Mouse (Mus musculus): ENCODE data around the gene Gabarap. TPM values are rescaled to one million over a fixed set of nuclear protein-coding genes. Genes with fewer than 3 reads are reported as not detected.
A peak's percentile ranks its signal among the peaks of the same experiment; 100 is the strongest.

Gene Gabarap
- polyA plus RNA-seq, 1 experiment from 2014 or later = 447 TPM

GRCm38 (mm10) chr11:69994401-69995090 is 3.6 kb downstream of the Gabarap start:
- H3K27ac ChIP-seq = no peak overlapping the region
- no peak overlapping the region for H3K9ac ChIP-seq
- H3K9me3 ChIP-seq (replicated peaks) = no peaks in the 10 kb centered on the region
- no peak for ATAC-seq (replicated peaks; ENCODE audit: low FRiP score)
- H3K36me3 ChIP-seq = peaks cover 48% of the 10 kb centered on the region
- H3K4me1 ChIP-seq = peaks cover 46% of the 10 kb centered on the region
- WGBS = 83% methylated on average over 11 of the region's 11 CpGs
- peak overlapping the region; percentile 1; the same call in 1 of the 2 replicates for H3K4me3 ChIP-seq (replicated peaks)
- peak overlapping the region; percentile 59; the same call in 1 of the 2 replicates for H3K4me2 ChIP-seq
- H3K27me3 ChIP-seq = no peaks in the 10 kb centered on the region

DNA sequence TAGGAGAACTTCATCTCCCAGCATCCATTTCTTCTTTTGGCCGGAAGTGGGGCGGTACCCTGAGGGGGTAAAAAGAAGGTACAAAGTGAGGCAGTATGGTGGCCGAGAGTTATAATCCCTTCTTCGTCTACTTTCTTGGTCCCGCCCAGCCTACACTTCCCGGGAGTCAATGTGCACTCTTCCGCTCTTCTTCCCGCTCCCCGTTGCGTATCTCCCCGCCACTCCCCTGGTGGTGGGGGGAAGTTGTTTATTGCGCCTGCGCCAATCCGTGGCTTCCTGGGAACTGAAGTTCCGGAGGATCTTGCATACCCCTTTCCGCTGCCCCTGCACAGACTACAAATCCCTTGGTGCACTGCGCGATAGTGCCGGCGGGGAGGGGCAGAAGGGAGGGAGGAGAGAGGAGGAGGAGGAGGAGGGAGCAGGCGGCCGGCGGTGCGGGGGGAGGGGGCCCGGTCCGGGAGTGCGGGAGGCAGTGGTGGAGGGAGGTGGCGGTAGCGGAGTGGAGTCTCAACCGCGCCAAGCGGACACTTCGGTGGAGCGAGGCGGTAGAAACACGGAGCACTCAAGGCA is 4.5 kb downstream of the Gabarap start, which contains the start of gene Phf23:
Phf23 (plus strand) TSS at position 387 of the 570 bp plus-strand sequence.
- WGBS = under 1% methylated on average over 36 of the region's 36 CpGs
- H3K27me3 ChIP-seq = no peaks in the 10 kb centered on the region
- peak within 1 kb of the TSS; percentile 85 for H3K4me3 ChIP-seq (replicated peaks)
- H3K36me3 ChIP-seq = peaks cover 45% of the 10 kb centered on the region
- peak; percentile 81 for ATAC-seq (replicated peaks; ENCODE audit: low FRiP score)
- H3K4me1 ChIP-seq = peaks cover 46% of the 10 kb centered on the region
- no peaks in the 10 kb centered on the region for H3K9me3 ChIP-seq (replicated peaks)
- H3K4me2 ChIP-seq = peak within 1 kb of the TSS; percentile 59
- peak within 1 kb of the TSS; percentile 95 for H3K9ac ChIP-seq
- peak within 1 kb of the TSS; percentile 99 for H3K27ac ChIP-seq

DNA sequence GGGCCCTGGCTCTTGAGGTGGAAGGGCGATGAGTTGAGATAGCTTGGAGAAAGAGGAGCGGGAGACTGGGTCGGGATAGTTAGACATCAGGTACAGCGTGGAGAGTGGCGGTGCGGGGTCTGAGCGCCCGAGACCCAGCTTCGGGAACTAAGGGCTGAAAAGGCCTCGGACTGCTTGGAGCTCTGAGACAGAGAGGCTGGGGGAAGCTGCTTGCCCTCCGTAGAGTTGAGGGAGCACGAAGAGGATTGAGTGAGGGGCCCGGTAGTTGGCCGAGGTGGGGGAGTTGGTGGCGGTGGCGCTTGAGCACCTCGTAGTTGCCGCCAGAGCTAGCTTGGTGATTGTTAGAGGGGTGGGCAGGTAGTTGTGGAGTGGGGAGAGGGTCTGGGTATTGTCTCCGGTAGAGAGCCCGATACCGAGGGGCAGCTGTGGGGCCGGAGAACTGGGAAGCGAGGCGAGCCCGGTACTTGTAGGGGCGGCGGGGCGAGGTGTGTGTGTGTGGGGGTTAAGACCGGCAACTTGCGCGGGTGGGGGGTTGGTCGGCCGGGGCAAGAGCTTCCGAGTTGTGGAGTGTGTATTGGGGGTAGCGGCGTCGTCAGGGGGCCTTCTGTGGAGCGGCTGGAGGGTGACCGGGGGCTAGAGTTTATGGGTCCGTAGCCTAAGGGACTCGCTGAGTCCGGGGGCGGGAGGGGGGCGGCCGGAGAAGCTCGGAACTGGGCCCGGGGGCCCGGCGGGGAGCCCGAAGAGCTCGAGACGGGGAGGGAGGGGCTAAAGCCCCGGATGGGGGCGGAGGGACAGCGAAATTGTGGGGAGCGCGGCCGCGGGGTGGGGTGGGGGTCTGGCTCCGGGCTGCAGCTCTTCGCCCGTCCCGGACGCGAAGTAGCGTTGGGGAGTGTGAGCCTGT is 5.5 kb downstream of the Gabarap start:
- Histone ChIP-seq H3K36me3 (peaks cover 44% of the 10 kb centered on the region), H3K9me3 (replicated peaks) (no peaks in the 10 kb centered on the region), H3K27ac (peak overlapping the region; percentile 99), H3K4me2 (peak overlapping the region; percentile 59), H3K9ac (peak overlapping the region; percentile 95), H3K4me3 (replicated peaks) (peak overlapping the region; percentile 85), H3K4me1 (peaks cover 47% of the 10 kb centered on the region), H3K27me3 (no peaks in the 10 kb centered on the region)
- under 1% methylated on average over 65 of the region's 66 CpGs for WGBS
- peak; percentile 8 for ATAC-seq (replicated peaks; ENCODE audit: low FRiP score)

DNA sequence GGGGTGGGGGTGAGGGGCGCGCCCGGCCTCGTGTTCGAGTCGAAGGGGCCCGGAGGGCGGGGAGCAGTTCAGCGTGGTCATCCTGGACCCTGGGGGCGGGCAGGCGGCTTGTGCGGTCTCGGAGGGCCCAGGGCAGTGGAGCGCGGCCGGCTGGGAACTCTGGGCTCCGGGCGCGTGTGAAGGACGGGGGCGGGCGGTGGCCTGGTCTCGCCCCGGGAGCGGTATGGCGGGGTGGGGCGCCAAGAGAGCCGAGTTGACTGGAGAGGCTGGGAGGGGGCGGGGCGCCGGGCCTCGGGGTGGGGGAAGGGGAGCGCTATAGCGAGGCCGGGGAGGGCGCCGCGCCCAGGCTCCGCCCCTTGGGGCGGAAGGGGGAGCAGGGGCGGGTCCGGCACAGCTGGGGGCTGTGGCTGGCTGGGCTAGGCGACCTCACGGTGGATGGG is 6.1 kb downstream of the Gabarap start:
- peaks cover 54% of the 10 kb centered on the region for H3K4me1 ChIP-seq
- H3K9me3 ChIP-seq (replicated peaks) = no peaks in the 10 kb centered on the region
- WGBS = under 1% methylated on average over 41 of the region's 44 CpGs
- H3K9ac ChIP-seq = peak overlapping the region; percentile 95
- H3K27me3 ChIP-seq = no peaks in the 10 kb centered on the region
- peaks cover 44% of the 10 kb centered on the region for H3K36me3 ChIP-seq
- peak overlapping the region; percentile 59 for H3K4me2 ChIP-seq
- peak; percentile 72 for ATAC-seq (replicated peaks; ENCODE audit: low FRiP score)
- H3K27ac ChIP-seq = peak overlapping the region; percentile 99
- H3K4me3 ChIP-seq (replicated peaks) = peak overlapping the region; percentile 85

DNA sequence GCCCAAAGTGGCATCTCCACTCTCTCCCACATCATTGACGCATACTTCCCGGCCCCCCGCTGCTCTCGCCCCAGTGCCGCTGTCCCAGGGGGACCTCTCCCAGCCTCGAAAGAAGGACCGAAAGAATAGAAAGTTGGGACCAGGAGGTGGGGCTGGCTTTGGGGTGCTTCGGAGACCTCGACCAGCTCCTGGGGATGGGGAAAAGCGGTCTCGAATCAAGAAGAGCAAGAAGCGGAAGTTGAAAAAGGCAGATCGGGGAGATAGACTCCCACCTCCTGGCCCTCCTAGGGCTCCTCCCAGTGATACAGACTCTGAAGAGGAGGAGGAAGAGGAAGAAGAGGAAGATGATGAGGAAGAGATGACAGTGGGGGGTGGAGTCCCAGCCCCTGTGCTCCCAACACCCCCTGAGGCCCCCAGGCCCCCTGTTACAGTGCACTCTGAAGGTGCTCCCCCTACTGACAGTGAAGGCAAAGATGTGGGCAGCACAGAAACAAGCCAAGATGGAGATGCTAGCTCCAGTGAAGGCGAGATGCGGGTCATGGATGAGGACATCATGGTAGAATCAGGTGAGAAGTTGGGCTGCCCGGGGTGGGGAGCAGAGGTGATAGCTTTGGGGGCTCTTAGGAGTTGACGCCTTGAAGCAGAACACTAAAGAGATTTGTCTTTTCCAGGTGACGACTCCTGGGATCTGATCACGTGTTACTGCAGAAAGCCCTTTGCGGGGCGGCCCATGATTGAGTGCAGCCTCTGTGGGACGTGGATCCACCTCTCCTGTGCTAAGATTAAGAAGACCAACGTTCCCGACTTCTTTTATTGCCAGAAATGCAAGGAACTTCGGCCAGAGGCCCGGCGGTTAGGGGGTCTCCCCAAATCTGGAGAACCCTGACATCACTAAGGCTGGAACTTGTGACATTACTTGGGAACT is 7.9 kb downstream of the Gabarap start:
- Histone ChIP-seq H3K4me3 (replicated peaks) (no peak overlapping the region; the same call in 1 of the 2 replicates), H3K9ac (no peak overlapping the region), H3K4me2 (no peak overlapping the region), H3K36me3 (peaks cover 36% of the 10 kb centered on the region), H3K27ac (no peak overlapping the region), H3K27me3 (no peaks in the 10 kb centered on the region), H3K4me1 (peaks cover 61% of the 10 kb centered on the region), H3K9me3 (replicated peaks) (no peaks in the 10 kb centered on the region)
- WGBS = 89% methylated on average over 27 of the region's 27 CpGs
- no peak for ATAC-seq (replicated peaks; ENCODE audit: low FRiP score)

GRCm38 (mm10) chr11:69999666-70000065 is 8.7 kb downstream of the Gabarap start:
- H3K4me2 ChIP-seq = peak overlapping the region; percentile 81; the same call in 1 of the 2 replicates

DNA sequence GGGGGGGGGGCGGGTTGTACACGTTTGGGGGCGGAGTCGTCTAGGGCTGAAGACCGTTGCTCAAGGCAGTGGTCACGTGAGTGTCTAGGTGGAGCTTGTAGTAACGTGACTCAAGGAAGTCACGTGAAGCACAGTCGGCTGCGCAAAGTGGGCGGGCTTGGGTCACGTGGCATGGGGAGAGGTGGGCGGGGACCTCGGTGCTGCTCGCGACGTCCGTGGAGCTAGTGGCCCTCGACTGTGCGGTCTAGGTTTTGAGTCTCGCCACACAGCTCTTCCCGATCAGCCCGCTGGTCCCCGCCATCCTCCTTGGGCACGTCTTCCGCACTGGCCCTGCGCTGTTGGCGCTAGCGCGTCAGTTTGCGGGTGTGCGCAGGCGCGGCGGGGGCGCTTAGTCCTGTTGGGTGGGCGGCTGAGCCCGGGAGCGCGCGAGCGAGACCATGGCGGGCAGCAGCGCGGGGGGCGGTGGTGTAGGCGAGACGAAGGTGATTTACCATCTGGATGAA is 9.5 kb downstream of the Gabarap start, which contains the start of gene Dvl2:
Dvl2 (plus strand) TSS at position 200 of the 503 bp plus-strand sequence.
- H3K9me3 ChIP-seq (replicated peaks) = no peaks in the 10 kb centered on the region
- ATAC-seq (replicated peaks; ENCODE audit: low FRiP score) = peak; percentile 44
- no peaks in the 10 kb centered on the region for H3K27me3 ChIP-seq
- H3K36me3 ChIP-seq = peaks cover 36% of the 10 kb centered on the region
- H3K4me1 ChIP-seq = peaks cover 58% of the 10 kb centered on the region
- peak within 1 kb of the TSS; percentile 81 for H3K4me2 ChIP-seq
- WGBS = under 1% methylated on average over 47 of the region's 48 CpGs
- H3K4me3 ChIP-seq (replicated peaks) = peak within 1 kb of the TSS; percentile 88
- peak within 1 kb of the TSS; percentile 99 for H3K27ac ChIP-seq
- peak within 1 kb of the TSS; percentile 88 for H3K9ac ChIP-seq

More at GRCm38 (mm10) chr11:69999666-70000065, 8.7 kb downstream of the Gabarap start:
- H3K27me3 ChIP-seq = no peaks in the 10 kb centered on the region
- H3K4me3 ChIP-seq (replicated peaks) = peak overlapping the region; percentile 88; the same call in 1 of the 2 replicates
- H3K36me3 ChIP-seq = peaks cover 30% of the 10 kb centered on the region
- H3K9me3 ChIP-seq (replicated peaks) = no peaks in the 10 kb centered on the region
- H3K27ac ChIP-seq = peak overlapping the region; percentile 99
- no peak for ATAC-seq (replicated peaks; ENCODE audit: low FRiP score)
- H3K9ac ChIP-seq = no peak overlapping the region
- 63% methylated on average over 8 of the region's 8 CpGs for WGBS
- peaks cover 60% of the 10 kb centered on the region for H3K4me1 ChIP-seq

- 13% methylated on average over 8 of the region's 8 CpGs for WGBS
- Histone ChIP-seq H3K4me1 (peaks cover 58% of the 10 kb centered on the region), H3K9me3 (replicated peaks) (no peaks in the 10 kb centered on the region), H3K4me2 (peak overlapping the region; percentile 81), H3K27ac (peak overlapping the region; percentile 99), H3K4me3 (replicated peaks) (peak overlapping the region; percentile 88), H3K27me3 (no peaks in the 10 kb centered on the region), H3K36me3 (peaks cover 43% of the 10 kb centered on the region), H3K9ac (peak overlapping the region; percentile 88)
- ATAC-seq (replicated peaks; ENCODE audit: low FRiP score) = no peak
These were observed 10.2 kb downstream of the Gabarap start for GRCm38 (mm10) chr11:70001159-70001558.

- Histone ChIP-seq H3K4me2 (peak overlapping the region; percentile 81), H3K9ac (peak overlapping the region; percentile 88; the same call in 1 of the 2 replicates), H3K27ac (no peak overlapping the region), H3K9me3 (replicated peaks) (no peaks in the 10 kb centered on the region), H3K36me3 (peaks cover 50% of the 10 kb centered on the region), H3K4me1 (peaks cover 58% of the 10 kb centered on the region), H3K27me3 (no peaks in the 10 kb centered on the region), H3K4me3 (replicated peaks) (peak overlapping the region; percentile 88)
- no peak for ATAC-seq (replicated peaks; ENCODE audit: low FRiP score)
These were observed 10.9 kb downstream of the Gabarap start for GRCm38 (mm10) chr11:70001865-70002264.

GRCm38 (mm10) chr11:70002471-70002870 is 11.5 kb downstream of the Gabarap start:
- peaks cover 56% of the 10 kb centered on the region for H3K36me3 ChIP-seq
- H3K4me3 ChIP-seq (replicated peaks) = peak overlapping the region; percentile 88; the same call in 1 of the 2 replicates

More at GRCm38 (mm10) chr11:70002471-70002870, 11.5 kb downstream of the Gabarap start:
- H3K9me3 ChIP-seq (replicated peaks) = no peaks in the 10 kb centered on the region
- no peak for ATAC-seq (replicated peaks; ENCODE audit: low FRiP score)
- no peak overlapping the region for H3K27ac ChIP-seq
- peaks cover 55% of the 10 kb centered on the region for H3K4me1 ChIP-seq
- no peak overlapping the region for H3K9ac ChIP-seq
- peak overlapping the region; percentile 81 for H3K4me2 ChIP-seq
- 90% methylated on average over 2 of the region's 2 CpGs for WGBS
- H3K27me3 ChIP-seq = no peaks in the 10 kb centered on the region

All from kidney, embryonic 15.5 days (tissue).